Mouse (Mus musculus) cerebellum, adult 2 months (tissue): Measurements from ENCODE around the gene H2-Eb2. TPM values are rescaled to one million over a fixed set of nuclear protein-coding genes. Genes with fewer than 3 reads are reported as not detected.

Experiments used
- DNase-seq, 2 experiments: peaks; one replicate each; pipeline ENCODE4 v3.0.0; 2021
- H3K27ac ChIP-seq: fragments of 200-500 bp; 2 replicates; pipeline ENCODE4 v1.5.1; 2012; ENCODE audit warnings: low read length, control low read depth, inconsistent platforms; ENCODE audit not compliant: insufficient read depth
- H3K27me3 ChIP-seq: fragments of 200-500 bp; 2 replicates; pipeline ENCODE4 v1.6.1; 2012; ENCODE audit warnings: inconsistent platforms, mild to moderate bottlenecking, low read length, moderate library complexity; ENCODE audit not compliant: control insufficient read depth, insufficient read depth
- H3K4me1 ChIP-seq: fragments of 200-500 bp; 2 replicates; pipeline ENCODE4 v1.6.1; 2011; ENCODE audit warnings: low read length; ENCODE audit not compliant: control insufficient read depth, insufficient read depth
- H3K4me3 ChIP-seq: fragments of 200-500 bp; replicated peaks from 2 replicates; pipeline ENCODE3; 2011; ENCODE audit warnings: mild to moderate bottlenecking, low read depth, low read length, control low read depth; ENCODE audit not compliant: insufficient read depth
- CTCF ChIP-seq: fragments of 200-500 bp; IDR thresholded peaks from 2 replicates; pipeline ENCODE4 v1.5.1; 2011; ENCODE audit warnings: low read depth, mild to moderate bottlenecking, control low read depth, low read length, moderate library complexity, borderline replicate concordance; ENCODE audit not compliant: insufficient read depth
- POLR2A ChIP-seq: fragments of 200-500 bp; IDR thresholded peaks from 2 replicates; pipeline ENCODE4 v1.6.1; 2011; ENCODE audit warnings: low read length, control low read depth, borderline replicate concordance; ENCODE audit not compliant: insufficient read depth
- WGBS: fragments of 180-500 bp; shearing (Covaris S2); methylation state at CpG from one replicate; pipeline ENCODE4 v1.1.7; 2018; 5-methylcytosine and 5-hydroxymethylcytosine counted together
- polyA plus RNA-seq: library from polyadenylated mRNA; depleted of rRNA; stranded (reverse); fragments of >200 nt; gene quantifications from 2 replicates; pipeline ENCODE4 v1.2.3, GENCODE M21; 2012

Gene H2-Eb2
- polyA plus RNA-seq, 1 experiment = 0.08 TPM

DNA sequence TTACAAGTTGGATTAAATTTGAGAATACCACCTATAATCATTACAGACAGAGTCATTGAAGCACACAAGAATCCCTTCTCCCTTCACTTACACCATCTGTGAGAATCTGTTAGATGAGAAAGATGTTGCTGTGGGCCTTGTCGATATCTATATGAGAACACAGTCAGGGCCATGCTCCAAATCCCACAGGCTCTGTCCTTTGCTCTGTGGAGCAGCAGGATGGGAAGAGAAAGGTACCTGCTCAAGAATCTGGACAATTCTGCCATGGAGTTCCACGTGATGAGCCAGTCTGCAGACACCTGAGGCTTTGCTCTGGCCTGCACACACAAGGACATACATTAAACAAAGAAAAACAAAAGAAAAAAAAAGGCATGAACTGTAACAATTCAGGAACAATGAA is 8.8 kb upstream of the H2-Eb2 start:
- 77% methylated on average over 2 of the region's 2 CpGs for WGBS
- no peak for DNase-seq
- Histone ChIP-seq H3K27me3 (no peaks in the 10 kb centered on the region), H3K4me3 (no peak overlapping the region), H3K27ac (no peak overlapping the region), H3K4me1 (no peaks in the 10 kb centered on the region)
- TF ChIP-seq CTCF (no peak), POLR2A (no peak)

DNA sequence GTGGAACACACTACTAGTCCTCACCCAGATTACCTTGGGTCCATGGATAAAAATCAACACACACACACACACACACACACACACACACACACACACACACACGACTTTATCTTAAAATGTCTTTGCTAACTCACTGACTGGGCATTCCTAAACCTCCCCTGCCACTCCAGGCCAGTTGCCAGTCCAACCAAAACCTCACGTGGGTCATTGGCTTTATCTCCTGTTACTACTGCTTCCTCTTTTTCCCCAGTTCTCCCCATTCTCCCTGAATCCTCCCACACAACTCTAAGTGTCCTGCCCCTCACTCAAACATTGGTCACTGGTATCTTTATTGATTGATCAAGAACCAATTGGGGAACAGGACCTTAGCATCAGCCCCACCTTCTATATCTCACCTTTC is 8.2 kb upstream of the H2-Eb2 start:
- H3K27me3 ChIP-seq = no peaks in the 10 kb centered on the region
- no peak overlapping the region for H3K27ac ChIP-seq
- no peak overlapping the region for H3K4me3 ChIP-seq
- DNase-seq = no peak
- no peaks in the 10 kb centered on the region for H3K4me1 ChIP-seq
- WGBS = 24% methylated on average over 2 of the region's 2 CpGs
- TF ChIP-seq POLR2A (no peak), CTCF (no peak)

DNA sequence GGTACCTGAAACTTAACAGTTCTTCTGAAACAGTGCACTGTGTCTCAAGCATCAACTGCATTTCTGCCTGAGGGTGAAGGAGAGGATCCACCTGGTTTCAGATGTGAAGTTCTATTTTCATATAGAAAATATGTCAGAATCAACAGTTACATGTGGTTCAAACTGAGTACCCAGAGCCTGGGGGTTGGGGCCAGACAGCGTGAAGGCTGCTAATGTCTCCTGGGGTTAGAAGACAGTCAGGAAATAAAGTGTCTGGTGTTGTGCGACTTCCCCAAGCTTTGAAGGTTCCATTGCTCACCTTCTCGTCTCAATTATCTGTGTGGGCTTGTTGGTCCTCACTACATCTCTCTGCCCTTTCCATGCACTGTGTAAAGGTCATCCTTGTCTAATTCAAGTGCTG is 908 bp downstream of the H2-Eb2 start:
- Histone ChIP-seq H3K4me1 (no peaks in the 10 kb centered on the region), H3K27ac (no peak overlapping the region), H3K4me3 (no peak overlapping the region), H3K27me3 (no peaks in the 10 kb centered on the region)
- no peak for TF ChIP-seq POLR2A
- no peak for TF ChIP-seq CTCF
- WGBS = 66% methylated on average over 3 of the region's 3 CpGs
- no peak for DNase-seq

DNA sequence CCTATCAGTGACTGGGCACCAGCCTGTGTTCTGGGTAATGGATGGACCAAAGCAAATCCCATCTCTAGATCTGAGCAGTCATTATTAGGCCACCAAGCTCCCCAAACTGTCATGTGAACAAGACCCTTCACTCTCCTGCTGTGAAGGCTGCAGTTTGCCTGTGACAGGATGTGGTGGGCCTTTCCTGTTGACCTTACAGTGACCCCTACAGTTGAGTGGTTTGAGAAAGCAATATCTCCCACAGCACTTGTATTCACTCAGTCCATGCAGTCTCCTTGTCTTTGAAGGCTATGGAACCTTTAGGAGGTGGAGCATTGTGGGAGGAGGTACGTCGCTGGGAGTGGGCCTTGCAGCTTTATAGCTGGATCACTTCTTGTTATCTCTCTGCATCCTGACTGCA is 4.3 kb downstream of the H2-Eb2 start:
- Histone ChIP-seq H3K27ac (no peak overlapping the region), H3K27me3 (no peaks in the 10 kb centered on the region; the same call in 1 of the 2 replicates), H3K4me3 (no peak overlapping the region), H3K4me1 (no peaks in the 10 kb centered on the region)
- WGBS = 82% methylated on average over 2 of the region's 2 CpGs
- no peak for DNase-seq
- TF ChIP-seq POLR2A (no peak), CTCF (no peak)

DNA sequence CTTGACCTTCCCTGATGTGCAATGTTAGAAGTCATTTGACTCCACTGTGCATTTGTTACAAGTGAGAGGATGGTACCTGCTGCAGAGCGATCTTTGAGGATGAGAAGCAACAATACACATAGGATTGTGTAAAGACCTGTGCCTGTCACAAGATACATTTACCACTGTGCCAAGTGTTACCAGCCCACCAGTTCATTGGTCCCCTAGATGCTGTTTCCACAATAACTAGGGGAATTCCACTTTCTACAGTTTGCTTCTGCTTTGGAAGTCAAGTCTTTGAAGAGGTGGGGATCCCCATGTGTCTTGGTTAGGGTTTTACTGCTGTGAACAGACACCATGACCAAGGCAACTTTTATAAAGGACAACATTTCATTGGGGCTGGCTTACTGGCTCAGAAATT is 5.7 kb downstream of the H2-Eb2 start:
- H3K27me3 ChIP-seq = no peaks in the 10 kb centered on the region; the same call in 1 of the 2 replicates
- TF ChIP-seq CTCF (no peak), POLR2A (no peak)
- H3K4me1 ChIP-seq = no peaks in the 10 kb centered on the region
- WGBS = 89% methylated on average over 1 of the region's 1 CpGs
- no peak for DNase-seq
- H3K4me3 ChIP-seq = no peak overlapping the region
- H3K27ac ChIP-seq = no peak overlapping the region

DNA sequence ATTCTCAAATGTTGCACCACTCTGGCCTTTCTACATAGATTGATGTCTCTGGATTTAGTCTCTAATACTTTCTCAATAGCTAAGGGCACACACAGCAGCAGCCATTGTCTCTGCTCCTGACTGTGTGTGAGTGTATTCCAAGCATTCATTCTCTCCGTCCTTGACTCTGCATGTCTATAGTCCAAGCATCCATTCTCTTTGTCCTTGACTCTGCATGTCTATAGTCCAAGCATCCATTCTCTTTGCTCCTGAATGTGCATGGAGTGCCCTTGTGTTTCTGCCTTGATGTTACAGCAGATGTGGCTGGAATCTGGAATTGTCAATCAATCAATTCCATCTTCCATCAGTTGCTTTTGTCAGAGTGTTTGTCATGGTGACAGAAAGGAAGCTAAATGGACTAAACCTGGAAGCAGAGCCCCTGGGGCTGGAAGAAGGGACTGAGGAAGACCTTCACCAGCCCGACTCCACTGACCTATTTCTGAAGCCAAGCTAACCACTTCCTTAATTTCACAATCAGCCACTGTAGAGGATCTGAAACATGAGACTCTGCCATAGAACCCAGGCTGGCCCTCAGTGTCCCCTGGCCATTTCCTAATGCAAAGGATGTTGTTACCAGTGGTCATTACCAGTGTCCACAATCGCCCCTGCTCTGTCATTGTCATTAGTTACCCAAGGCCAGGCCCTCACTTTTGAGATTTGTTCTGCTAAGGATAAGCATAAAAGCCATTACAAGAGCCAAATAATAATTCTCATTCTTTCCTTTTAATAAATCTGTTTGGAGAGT is 15.3 kb downstream of the H2-Eb2 start:
- no peak for DNase-seq
- H3K27me3 ChIP-seq = no peaks in the 10 kb centered on the region
- H3K4me1 ChIP-seq = no peaks in the 10 kb centered on the region
- 44% methylated on average over 3 of the region's 3 CpGs for WGBS
- no peak overlapping the region for H3K4me3 ChIP-seq
- TF ChIP-seq CTCF = no peak
- H3K27ac ChIP-seq = no peak overlapping the region

DNA sequence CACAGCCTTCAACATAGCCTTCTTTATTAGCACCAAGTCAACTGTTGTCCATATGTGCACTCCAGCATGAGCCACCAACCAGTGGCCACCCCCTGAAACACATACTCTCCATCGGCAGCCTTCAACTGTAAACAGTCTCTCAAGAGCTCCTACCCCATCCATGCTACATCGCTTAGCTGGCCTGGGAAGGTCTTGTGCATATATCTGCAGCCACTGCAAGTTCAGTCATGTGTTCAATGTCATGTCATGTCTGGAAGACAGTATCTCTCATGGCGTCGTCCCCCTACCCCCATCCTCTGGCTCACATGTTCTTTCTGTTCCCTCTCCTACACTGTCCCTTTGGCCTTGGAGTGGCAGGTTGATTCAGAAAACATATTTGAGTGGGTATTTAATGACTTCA is 19.4 kb downstream of the H2-Eb2 start:
- TF ChIP-seq POLR2A (no peak), CTCF (no peak)
- Histone ChIP-seq H3K4me3 (no peak overlapping the region), H3K27ac (no peak overlapping the region), H3K4me1 (0 out of 2 replicates have a peak, but pooled peaks cover 2% of the 10 kb centered on the region), H3K27me3 (no peaks in the 10 kb centered on the region)
- WGBS = 86% methylated on average over 4 of the region's 4 CpGs
- DNase-seq = no peak

DNA sequence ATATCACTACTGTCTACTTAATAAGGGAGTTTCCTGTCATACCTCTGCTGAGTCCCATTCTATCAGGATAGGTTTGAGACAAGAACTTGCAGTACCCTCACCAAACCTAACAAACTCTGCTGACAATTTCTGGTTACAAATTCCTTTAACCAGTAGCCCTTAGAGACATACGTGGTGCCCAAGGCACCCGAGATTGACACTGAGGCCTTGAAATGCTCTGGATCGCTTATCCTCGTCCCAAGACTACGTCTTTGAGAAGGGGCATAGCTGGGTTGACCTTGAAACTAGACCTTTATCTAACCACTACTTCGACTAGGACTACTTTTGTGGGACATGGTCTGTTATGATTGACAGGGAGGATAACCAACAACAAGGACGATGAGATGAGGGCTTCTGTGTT is 20.0 kb downstream of the H2-Eb2 start:
- Histone ChIP-seq H3K27me3 (no peaks in the 10 kb centered on the region), H3K4me1 (0 out of 2 replicates have a peak, but pooled peaks cover 2% of the 10 kb centered on the region), H3K4me3 (no peak overlapping the region), H3K27ac (no peak overlapping the region)
- DNase-seq = no peak
- TF ChIP-seq CTCF (no peak), POLR2A (no peak)
- 87% methylated on average over 7 of the region's 7 CpGs for WGBS
